Mouse (Mus musculus) MEL (cell line): Measurements from ENCODE around the gene Shisa8. TPM values are rescaled to one million over a fixed set of nuclear protein-coding genes. Genes with fewer than 3 reads are reported as not detected.

Experiments
- DNase-seq: peaks from one replicate; pipeline ENCODE4 v3.0.0; 2011; ENCODE audit warnings: low read depth, low spot score
- H3K27ac ChIP-seq: 2 replicates; pipeline ENCODE4 v1.5.1; 2012; ENCODE audit warnings: low read depth, mild to moderate bottlenecking, control low read depth, low read length, moderate library complexity; ENCODE audit not compliant: control insufficient read depth
- H3K27me3 ChIP-seq, 2 experiments: fragments of 150-350 bp in 1 of 2; sonication (generic) in 1 of 2; 2 replicates each; pipeline ENCODE4 v1.6.1; 2012; ENCODE audit warnings: low read length in 2 of 2, mild to moderate bottlenecking in 2 of 2, improper control_type of control experiment in 1 of 2, moderate library complexity in 1 of 2; ENCODE audit not compliant: insufficient read depth in 2 of 2, control insufficient read depth in 1 of 2
- H3K36me3 ChIP-seq, 2 experiments: 2 replicates each; pipeline ENCODE4 v1.6.1; 2012 to 2014; ENCODE audit warnings: low read length in 2 of 2, improper control_type of control experiment in 1 of 2, inconsistent platforms in 1 of 2, mild to moderate bottlenecking in 1 of 2; ENCODE audit not compliant: insufficient read depth in 2 of 2, control insufficient read depth in 1 of 2
- H3K4me1 ChIP-seq, 2 experiments: fragments of 150-350 bp in 1 of 2; sonication (generic) in 1 of 2; 2 replicates each; pipeline ENCODE4 v1.6.1; 2012; ENCODE audit warnings: low read length in 2 of 2, improper control_type of control experiment in 1 of 2, mild to moderate bottlenecking in 1 of 2; ENCODE audit not compliant: insufficient read depth in 2 of 2, control insufficient read depth in 1 of 2
- H3K4me3 ChIP-seq, 2 experiments: fragments of 150-350 bp in 1 of 2; sonication (generic) in 1 of 2; 2 replicates each; pipeline ENCODE4 v1.5.1; 2012; ENCODE audit warnings: low read depth in 2 of 2, low read length in 2 of 2, mild to moderate bottlenecking in 2 of 2, moderate library complexity in 2 of 2, control low read depth in 1 of 2, improper control_type of control experiment in 1 of 2; ENCODE audit not compliant: control insufficient read depth in 1 of 2, insufficient read depth in 1 of 2
- H3K79me2 ChIP-seq: 2 replicates; pipeline ENCODE4 v1.6.1; 2012; ENCODE audit warnings: mild to moderate bottlenecking, low read length, moderate library complexity; ENCODE audit not compliant: control insufficient read depth, poor library complexity, insufficient read depth
- H3K9ac ChIP-seq: 2 replicates; pipeline ENCODE4 v1.6.1; 2012; ENCODE audit warnings: low read depth, mild to moderate bottlenecking, control low read depth, low read length, moderate library complexity; ENCODE audit not compliant: control insufficient read depth, poor library complexity, severe bottlenecking
- H3K9me3 ChIP-seq: fragments of 150-350 bp; sonication (generic); replicated peaks from 2 replicates; pipeline ENCODE4 v1.6.1; 2012; ENCODE audit warnings: mild to moderate bottlenecking, low read length, improper control_type of control experiment, moderate library complexity; ENCODE audit not compliant: insufficient read depth
- BHLHE40 ChIP-seq: IDR thresholded peaks from 2 replicates; pipeline ENCODE4 v1.6.1; 2012; ENCODE audit warnings: low read depth, mild to moderate bottlenecking, inconsistent platforms, low read length, improper control_type of control experiment, borderline replicate concordance
- CTCF ChIP-seq, 3 experiments: IDR thresholded peaks in 2 of 3; conservative IDR thresholded peaks in 1 of 3; 2 replicates each; pipeline ENCODE4 v1.5.1; 2011 to 2012; ENCODE audit warnings: low read length in 3 of 3, low read depth in 2 of 3, mild to moderate bottlenecking in 2 of 3, improper control_type of control experiment in 1 of 3, inconsistent platforms in 1 of 3, mixed read lengths in 1 of 3, moderate library complexity in 1 of 3; ENCODE audit not compliant: control insufficient read depth in 1 of 3, insufficient read depth in 1 of 3, poor library complexity in 1 of 3, severe bottlenecking in 1 of 3
- ELF1 ChIP-seq: IDR thresholded peaks from 2 replicates; pipeline ENCODE4 v1.6.1; 2014; ENCODE audit warnings: low read depth, mild to moderate bottlenecking, inconsistent platforms, low read length, improper control_type of control experiment, moderate library complexity
- ETS1 ChIP-seq: IDR thresholded peaks from 2 replicates; pipeline ENCODE4 v1.6.1; 2012; ENCODE audit warnings: low read depth, mild to moderate bottlenecking, inconsistent platforms, low read length, improper control_type of control experiment, moderate library complexity
- GABPA ChIP-seq: IDR thresholded peaks from 2 replicates; pipeline ENCODE4 v1.6.1; 2012; ENCODE audit warnings: low read depth, mild to moderate bottlenecking, inconsistent platforms, low read length, improper control_type of control experiment, moderate library complexity
- JUND ChIP-seq: IDR thresholded peaks from 2 replicates; pipeline ENCODE4 v1.6.1; 2011; ENCODE audit warnings: low read depth, mild to moderate bottlenecking, improper control_type of control experiment, low read length
- MAFK ChIP-seq: IDR thresholded peaks from 2 replicates; pipeline ENCODE4 v1.6.1; 2011; ENCODE audit warnings: low read depth, mild to moderate bottlenecking, low read length, improper control_type of control experiment, borderline replicate concordance
- MAX ChIP-seq: IDR thresholded peaks from 2 replicates; pipeline ENCODE4 v1.6.1; 2011; ENCODE audit warnings: low read length, improper control_type of control experiment
- NELFE ChIP-seq: IDR thresholded peaks from 2 replicates; pipeline ENCODE4 v1.6.1; 2011; ENCODE audit warnings: low read depth, low read length, improper control_type of control experiment
- POLR2A ChIP-seq, 2 experiments: IDR thresholded peaks; 2 replicates each; pipeline ENCODE4 v1.6.1; 2011 to 2012; ENCODE audit warnings: low read length in 2 of 2, mild to moderate bottlenecking in 2 of 2, control low read depth in 1 of 2, improper control_type of control experiment in 1 of 2, low read depth in 1 of 2, moderate library complexity in 1 of 2; ENCODE audit not compliant: control insufficient read depth in 1 of 2, insufficient read depth in 1 of 2, poor library complexity in 1 of 2
- POLR2AphosphoS2 ChIP-seq: IDR thresholded peaks from 2 replicates; pipeline ENCODE4 v1.6.1; 2011; ENCODE audit warnings: low read length, improper control_type of control experiment
- RCOR1 ChIP-seq: IDR thresholded peaks from 2 replicates; pipeline ENCODE4 v1.6.1; 2012; ENCODE audit warnings: low read depth, mild to moderate bottlenecking, inconsistent platforms, low read length, improper control_type of control experiment
- TAL1 ChIP-seq: IDR thresholded peaks from 2 replicates; pipeline ENCODE4 v1.6.1; 2012; ENCODE audit warnings: mild to moderate bottlenecking, inconsistent platforms, low read length, moderate library complexity, mixed read lengths
- TBP ChIP-seq: IDR thresholded peaks from 2 replicates; pipeline ENCODE4 v1.8.0; 2011; ENCODE audit warnings: low read depth, low read length, improper control_type of control experiment
- USF2 ChIP-seq, 2 experiments: IDR thresholded peaks; 2 replicates each; pipeline ENCODE4 v1.6.1; 2011 to 2012; ENCODE audit warnings: improper control_type of control experiment in 2 of 2, low read length in 2 of 2, borderline replicate concordance in 1 of 2, inconsistent platforms in 1 of 2, low read depth in 1 of 2, mild to moderate bottlenecking in 1 of 2; ENCODE audit not compliant: insufficient read depth in 1 of 2
- ZNF384 ChIP-seq: IDR thresholded peaks from 2 replicates; pipeline ENCODE4 v1.6.1; 2012; ENCODE audit warnings: low read depth, mild to moderate bottlenecking, inconsistent platforms, low read length, improper control_type of control experiment
- polyA plus RNA-seq, 2 experiments: library from polyadenylated mRNA; stranded (reverse) in 1 of 2; unstranded in 1 of 2; fragments of >175 nt in 1 of 2; fragments of >200 nt in 1 of 2; gene quantifications; 2 replicates each; pipeline versions ENCODE4 v1.2.1 to v1.2.4; 2012; ENCODE audit warnings: low replicate concordance in 2 of 2, low read depth in 1 of 2; ENCODE audit not compliant: insufficient read length in 2 of 2, insufficient read depth in 1 of 2, missing spikeins in 1 of 2
- total RNA-seq: library from RNA; depleted of rRNA; stranded (reverse); fragments of 300-350 nt; gene quantifications from 2 replicates; pipeline ENCODE4 v1.2.3, GENCODE M21; 2012

The Shisa8 gene
- total and polyA plus RNA-seq, 3 experiments, result 0.10 TPM; not detected in 2

GRCm38 (mm10) chr15:82203611-82204351, 8.8 kb downstream of the Shisa8 start (continued):
- no peak for TF ChIP-seq ZNF384

- no peak for DNase-seq
- H3K9ac ChIP-seq, result no peak overlapping the region
- no peak overlapping the region for H3K4me3 ChIP-seq
- no peak overlapping the region for H3K27ac ChIP-seq
- no peaks in the 10 kb centered on the region for H3K9me3 ChIP-seq
- H3K4me1 ChIP-seq, result no peaks in the 10 kb centered on the region
- H3K36me3 ChIP-seq, result peaks cover 0 to 2% of the 10 kb centered on the region in 2 experiments; a peak in 2 of 4 replicates
- no peak for TF ChIP-seq NELFE
- no peak for TF ChIP-seq CTCF (IDR thresholded peaks at IDR 0.05 in 2 of 3, conservative IDR thresholded peaks at IDR 0.05 in 1 of 3; ENCODE audit: control insufficient read depth in 1 of 3, insufficient read depth in 1 of 3, low read depth in 2 of 3, low read length in 3 of 3, poor library complexity in 1 of 3, severe bottlenecking in 1 of 3)
- TF ChIP-seq POLR2AphosphoS2, result no peak
- TF ChIP-seq POLR2A (IDR thresholded peaks at IDR 0.05; ENCODE audit: control insufficient read depth in 1 of 2, insufficient read depth in 1 of 2, low read depth in 1 of 2, low read length in 2 of 2, poor library complexity in 1 of 2), result no peak
- TF ChIP-seq, all 39 proteins: peak for 0
- Histone ChIP-seq H3K27me3 (no peaks in the 10 kb centered on the region), H3K79me2 (no peaks in the 10 kb centered on the region)
Observed at GRCm38 (mm10) chr15:82203090-82203489, 9.5 kb downstream of the Shisa8 start.

- H3K79me2 ChIP-seq, result no peaks in the 10 kb centered on the region
- H3K27me3 ChIP-seq, result no peaks in the 10 kb centered on the region
- no peak overlapping the region for H3K9ac ChIP-seq
- H3K4me3 ChIP-seq, result no peak overlapping the region
- TF ChIP-seq ELF1, result no peak
- TF ChIP-seq GABPA, result no peak
- TF ChIP-seq MAX, result no peak
- no peak for TF ChIP-seq TBP
- TF ChIP-seq, all 39 proteins: peak for 0
- peaks cover 0 to 2% of the 10 kb centered on the region in 2 experiments; a peak in 2 of 4 replicates for H3K36me3 ChIP-seq
- H3K9me3 ChIP-seq, result no peaks in the 10 kb centered on the region
- H3K27ac ChIP-seq, result no peak overlapping the region
- no peaks in the 10 kb centered on the region for H3K4me1 ChIP-seq
- no peak for DNase-seq
Observed at GRCm38 (mm10) chr15:82202086-82202485, 10.5 kb downstream of the Shisa8 start.

DNA sequence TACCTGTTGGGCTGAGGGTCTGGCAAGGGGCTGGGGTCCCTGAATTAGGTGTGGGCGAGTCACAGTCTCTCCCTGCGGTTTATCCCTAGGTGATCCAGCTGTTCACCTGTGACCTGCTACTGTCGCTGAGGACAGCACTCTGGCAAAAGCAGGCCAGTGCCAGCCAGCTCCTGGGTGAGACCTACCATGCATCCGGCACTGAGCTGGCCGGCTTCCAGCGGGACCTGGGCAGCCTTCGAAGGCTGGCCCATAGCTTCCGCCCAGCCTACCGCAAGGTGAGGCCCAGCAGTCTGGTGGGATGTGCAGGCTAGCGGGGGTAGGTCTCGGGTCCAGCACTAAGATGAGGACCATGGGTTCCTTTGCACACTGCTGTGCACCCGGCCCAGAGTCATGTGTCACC, 13.1 kb downstream of the Shisa8 start:
- no peak for TF ChIP-seq TAL1
- no peak for TF ChIP-seq NELFE
- TF ChIP-seq USF2 (IDR thresholded peaks at IDR 0.05; ENCODE audit: borderline replicate concordance in 1 of 2, insufficient read depth in 1 of 2, low read depth in 1 of 2, low read length in 2 of 2), result no peak
- TF ChIP-seq MAFK, result no peak
- TF ChIP-seq JUND, result no peak
- no peak for TF ChIP-seq RCOR1
- TF ChIP-seq BHLHE40, result no peak
- TF ChIP-seq ETS1, result no peak
- H3K4me3 ChIP-seq, result no peak overlapping the region

More for the DNA sequence above, 13.1 kb downstream of the Shisa8 start:
- no peaks in the 10 kb centered on the region for H3K79me2 ChIP-seq
- H3K4me1 ChIP-seq, result no peaks in the 10 kb centered on the region
- no peak overlapping the region for H3K9ac ChIP-seq
- no peaks in the 10 kb centered on the region for H3K9me3 ChIP-seq
- H3K27ac ChIP-seq, result no peak overlapping the region
- peaks cover 0 to 2% of the 10 kb centered on the region in 2 experiments; a peak in 2 of 4 replicates for H3K36me3 ChIP-seq
- no peaks in the 10 kb centered on the region for H3K27me3 ChIP-seq
- no peak for DNase-seq
